Mouse (Mus musculus): ENCODE data around the gene Plcb2. TPM values are rescaled to one million over a fixed set of nuclear protein-coding genes. Genes with fewer than 3 reads are reported as not detected.

Plcb2 gene
- under 1 TPM; 0.08 to 0.27 TPM for total RNA-seq (2021)
- long read RNA-seq, experiment 1, result 0 reads
- long read RNA-seq, experiment 2, result 0 reads

- intact Hi-C loops (cut with DNase I; ENCODE audit: low total_unique reads), result no loop called here
- DNase-seq, result no peak
These were observed at the start of gene Plcb2 for GRCm38 (mm10) chr2:118728337-118728736. Plcb2 (minus strand) TSS chr2:118728438.

GRCm38 (mm10) chr2:118776295-118776694 lies 48.1 kb upstream of the Plcb2 start:
- DNase-seq, result no peak
- intact Hi-C loops (cut with DNase I; ENCODE audit: low total_unique reads), result no loop called here

- intact Hi-C loops (cut with DNase I; ENCODE audit: low total_unique reads), result no loop called here
- DNase-seq, result no peak
These were observed 47.6 kb upstream of the Plcb2 start for GRCm38 (mm10) chr2:118775846-118776245.

GRCm38 (mm10) chr2:118775396-118775795 lies 47.2 kb upstream of the Plcb2 start:
- intact Hi-C loops (cut with DNase I; ENCODE audit: low total_unique reads), result no loop called here

GRCm38 (mm10) chr2:118774536-118774935 lies 46.3 kb upstream of the Plcb2 start:
- DNase-seq, result no peak
- intact Hi-C loops (cut with DNase I; ENCODE audit: low total_unique reads), result no loop called here

More at GRCm38 (mm10) chr2:118775396-118775795, 47.2 kb upstream of the Plcb2 start:
- DNase-seq, result no peak

- intact Hi-C loops (cut with DNase I; ENCODE audit: low total_unique reads), result no loop called here
- no peak for DNase-seq
These were observed 44.1 kb upstream of the Plcb2 start, which contains the start of gene Phgr1 for GRCm38 (mm10) chr2:118772158-118772874. Phgr1 (plus strand) TSS chr2:118772769.

- intact Hi-C loops (cut with DNase I; ENCODE audit: low total_unique reads), result no loop called here
- DNase-seq, result no peak
These were observed 38.1 kb upstream of the Plcb2 start for GRCm38 (mm10) chr2:118766041-118767033.

- intact Hi-C loops (cut with DNase I; ENCODE audit: low total_unique reads), result no loop called here
These were observed 36.6 kb upstream of the Plcb2 start for GRCm38 (mm10) chr2:118764875-118765274.

GRCm38 (mm10) chr2:118764094-118764831 lies 36.0 kb upstream of the Plcb2 start:
- intact Hi-C loops (cut with DNase I; ENCODE audit: low total_unique reads), result no loop called here
- DNase-seq, result no peak

More at GRCm38 (mm10) chr2:118764875-118765274, 36.6 kb upstream of the Plcb2 start:
- DNase-seq, result no peak

- DNase-seq, result no peak
- intact Hi-C loops (cut with DNase I; ENCODE audit: low total_unique reads), result no loop called here
These were observed 35.2 kb upstream of the Plcb2 start for GRCm38 (mm10) chr2:118763469-118763868.

GRCm38 (mm10) chr2:118762784-118763148 lies 34.5 kb upstream of the Plcb2 start:
- intact Hi-C loops (cut with DNase I; ENCODE audit: low total_unique reads), result no loop called here
- no peak for DNase-seq

- intact Hi-C loops (cut with DNase I; ENCODE audit: low total_unique reads), result no loop called here
- peak; percentile 92 for DNase-seq
These were observed 33.9 kb upstream of the Plcb2 start, which contains the start of gene Ccdc9b for GRCm38 (mm10) chr2:118761906-118762783. Ccdc9b (minus strand) TSS chr2:118762661.

GRCm38 (mm10) chr2:118761358-118761757 lies 33.1 kb upstream of the Plcb2 start:
- no peak for DNase-seq
- intact Hi-C loops (cut with DNase I; ENCODE audit: low total_unique reads), result no loop called here

GRCm38 (mm10) chr2:118760311-118761025 lies 32.2 kb upstream of the Plcb2 start:
- intact Hi-C loops (cut with DNase I; ENCODE audit: low total_unique reads), result no loop called here
- DNase-seq, result no peak

GRCm38 (mm10) chr2:118759828-118760227 lies 31.6 kb upstream of the Plcb2 start:
- no peak for DNase-seq
- intact Hi-C loops (cut with DNase I; ENCODE audit: low total_unique reads), result no loop called here

GRCm38 (mm10) chr2:118756103-118756502 lies 27.9 kb upstream of the Plcb2 start:
- intact Hi-C loops (cut with DNase I; ENCODE audit: low total_unique reads), result no loop called here
- DNase-seq, result no peak

- intact Hi-C loops (cut with DNase I; ENCODE audit: low total_unique reads), result no loop called here
- no peak for DNase-seq
These were observed 27.2 kb upstream of the Plcb2 start for GRCm38 (mm10) chr2:118755407-118755806.

GRCm38 (mm10) chr2:118754143-118754542 lies 25.9 kb upstream of the Plcb2 start:
- DNase-seq, result no peak

More at GRCm38 (mm10) chr2:118754143-118754542, 25.9 kb upstream of the Plcb2 start:
- intact Hi-C loops (cut with DNase I; ENCODE audit: low total_unique reads), result no loop called here

Data from gastrocnemius, postnatal 14 days (tissue).